Mouse (Mus musculus) testis, adult 2 months (tissue): ENCODE measurements around the gene Rab28. TPM values are rescaled to one million over a fixed set of nuclear protein-coding genes. Genes with fewer than 3 reads are reported as not detected.

Experiments used
- H3K27ac ChIP-seq: fragments of 200-500 bp; 2 replicates; pipeline ENCODE4 v1.5.1; 2012; ENCODE audit warnings: low read depth, low read length; ENCODE audit not compliant: control insufficient read depth, insufficient read depth
- H3K27me3 ChIP-seq: fragments of 200-500 bp; 2 replicates; pipeline ENCODE4 v1.6.1; 2012; ENCODE audit warnings: mild to moderate bottlenecking, low read length, moderate library complexity; ENCODE audit not compliant: control insufficient read depth, insufficient read depth
- H3K36me3 ChIP-seq: fragments of 200-500 bp; 2 replicates; pipeline ENCODE4 v1.6.1; 2012; ENCODE audit warnings: mild to moderate bottlenecking, low read length; ENCODE audit not compliant: control insufficient read depth, insufficient read depth
- H3K4me1 ChIP-seq: fragments of 200-500 bp; 2 replicates; pipeline ENCODE4 v1.6.1; 2012; ENCODE audit warnings: low read length; ENCODE audit not compliant: control insufficient read depth, insufficient read depth
- H3K4me3 ChIP-seq: fragments of 200-500 bp; 2 replicates; pipeline ENCODE4 v1.5.1; 2012; ENCODE audit warnings: low read depth, mild to moderate bottlenecking, low read length, moderate library complexity, mixed read lengths; ENCODE audit not compliant: control insufficient read depth
- CTCF ChIP-seq: fragments of 200-500 bp; IDR thresholded peaks from 2 replicates; pipeline ENCODE4 v1.5.1; 2012; ENCODE audit warnings: low read depth, mild to moderate bottlenecking, inconsistent platforms, low read length, moderate library complexity; ENCODE audit not compliant: control insufficient read depth, insufficient read depth, insufficient replicate concordance
- POLR2A ChIP-seq: fragments of 200-500 bp; IDR thresholded peaks from 2 replicates; pipeline ENCODE4 v1.6.1; 2012; ENCODE audit warnings: low read depth, mild to moderate bottlenecking, inconsistent platforms, low read length, moderate library complexity; ENCODE audit not compliant: control insufficient read depth
- polyA plus RNA-seq: library from polyadenylated mRNA; depleted of rRNA; stranded (reverse); fragments of >200 nt; gene quantifications from 2 replicates; pipeline ENCODE4 v1.2.3, GENCODE M21; 2012

Rab28 gene
- polyA plus RNA-seq, 1 experiment: 45.9 TPM

GRCm38 (mm10) chr5:41744898-41745780 lies 37.2 kb upstream of the Rab28 start:
- H3K36me3 ChIP-seq: no peaks in the 10 kb centered on the region
- H3K27me3 ChIP-seq: no peaks in the 10 kb centered on the region
- no peak overlapping the region for H3K4me3 ChIP-seq

GRCm38 (mm10) chr5:41744234-41744633 lies 36.3 kb upstream of the Rab28 start:
- Histone ChIP-seq H3K27me3 (no peaks in the 10 kb centered on the region), H3K27ac (no peak overlapping the region), H3K4me1 (0 out of 2 replicates have a peak, but pooled peaks cover 3% of the 10 kb centered on the region), H3K36me3 (no peaks in the 10 kb centered on the region), H3K4me3 (no peak overlapping the region)
- TF ChIP-seq POLR2A (no peak), CTCF (no peak)

More at GRCm38 (mm10) chr5:41744898-41745780, 37.2 kb upstream of the Rab28 start:
- TF ChIP-seq CTCF (no peak), POLR2A (no peak)
- H3K27ac ChIP-seq: no peak overlapping the region
- 0 out of 2 replicates have a peak, but pooled peaks cover 3% of the 10 kb centered on the region for H3K4me1 ChIP-seq

DNA sequence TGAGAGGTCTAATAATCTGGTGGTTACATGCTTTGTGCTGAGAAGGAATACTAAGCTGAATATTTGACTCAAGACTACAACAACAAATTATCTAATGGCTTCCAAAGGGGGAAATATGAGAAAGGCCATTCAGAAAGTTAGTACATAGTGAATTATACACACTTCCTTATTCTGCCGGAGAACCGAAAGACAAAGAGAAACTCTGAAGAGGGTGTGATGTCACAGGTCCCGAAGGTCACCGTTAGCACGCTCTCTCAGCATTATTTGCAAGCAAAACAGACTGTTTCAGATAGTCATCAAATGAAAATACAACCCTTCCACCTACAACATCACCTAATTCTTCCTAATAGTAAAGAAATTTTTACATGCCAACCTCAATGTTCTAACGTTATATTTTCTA lies 30.9 kb upstream of the Rab28 start:
- H3K27ac ChIP-seq: no peak overlapping the region
- H3K36me3 ChIP-seq: no peaks in the 10 kb centered on the region
- no peaks in the 10 kb centered on the region for H3K27me3 ChIP-seq
- H3K4me1 ChIP-seq: no peaks in the 10 kb centered on the region
- no peak overlapping the region for H3K4me3 ChIP-seq
- TF ChIP-seq CTCF (no peak), POLR2A (no peak)

DNA sequence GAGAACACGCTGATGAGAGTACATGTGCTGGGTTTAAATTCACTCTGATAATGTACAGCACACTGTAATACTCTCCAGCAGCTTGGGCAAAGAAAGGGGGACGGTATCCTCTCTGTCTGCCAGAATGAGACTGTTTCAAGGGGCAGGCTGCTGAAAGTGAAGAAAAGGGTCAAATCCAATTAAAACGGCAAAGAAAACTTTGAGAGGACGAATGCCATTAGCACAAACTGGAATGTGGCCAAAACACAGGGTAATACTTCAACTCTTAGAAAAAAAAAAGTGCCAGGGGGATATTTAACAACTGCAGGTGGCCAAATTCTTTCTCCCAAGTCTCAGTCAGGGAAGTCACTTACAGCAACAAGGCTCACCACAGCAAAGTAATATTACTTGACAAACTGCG lies 29.1 kb upstream of the Rab28 start:
- Histone ChIP-seq H3K4me3 (no peak overlapping the region), H3K27ac (no peak overlapping the region), H3K27me3 (no peaks in the 10 kb centered on the region), H3K4me1 (no peaks in the 10 kb centered on the region), H3K36me3 (no peaks in the 10 kb centered on the region)
- TF ChIP-seq POLR2A: no peak
- no peak for TF ChIP-seq CTCF

GRCm38 (mm10) chr5:41727017-41727416 lies 19.1 kb upstream of the Rab28 start:
- TF ChIP-seq POLR2A (no peak), CTCF (no peak)
- Histone ChIP-seq H3K27ac (no peak overlapping the region), H3K36me3 (no peaks in the 10 kb centered on the region), H3K4me3 (no peak overlapping the region), H3K4me1 (no peaks in the 10 kb centered on the region), H3K27me3 (no peaks in the 10 kb centered on the region)

GRCm38 (mm10) chr5:41725573-41725972 lies 17.6 kb upstream of the Rab28 start:
- no peak for TF ChIP-seq CTCF
- no peak for TF ChIP-seq POLR2A
- no peak overlapping the region for H3K27ac ChIP-seq
- H3K36me3 ChIP-seq: no peaks in the 10 kb centered on the region
- no peak overlapping the region for H3K4me3 ChIP-seq
- H3K27me3 ChIP-seq: no peaks in the 10 kb centered on the region
- H3K4me1 ChIP-seq: no peaks in the 10 kb centered on the region

DNA sequence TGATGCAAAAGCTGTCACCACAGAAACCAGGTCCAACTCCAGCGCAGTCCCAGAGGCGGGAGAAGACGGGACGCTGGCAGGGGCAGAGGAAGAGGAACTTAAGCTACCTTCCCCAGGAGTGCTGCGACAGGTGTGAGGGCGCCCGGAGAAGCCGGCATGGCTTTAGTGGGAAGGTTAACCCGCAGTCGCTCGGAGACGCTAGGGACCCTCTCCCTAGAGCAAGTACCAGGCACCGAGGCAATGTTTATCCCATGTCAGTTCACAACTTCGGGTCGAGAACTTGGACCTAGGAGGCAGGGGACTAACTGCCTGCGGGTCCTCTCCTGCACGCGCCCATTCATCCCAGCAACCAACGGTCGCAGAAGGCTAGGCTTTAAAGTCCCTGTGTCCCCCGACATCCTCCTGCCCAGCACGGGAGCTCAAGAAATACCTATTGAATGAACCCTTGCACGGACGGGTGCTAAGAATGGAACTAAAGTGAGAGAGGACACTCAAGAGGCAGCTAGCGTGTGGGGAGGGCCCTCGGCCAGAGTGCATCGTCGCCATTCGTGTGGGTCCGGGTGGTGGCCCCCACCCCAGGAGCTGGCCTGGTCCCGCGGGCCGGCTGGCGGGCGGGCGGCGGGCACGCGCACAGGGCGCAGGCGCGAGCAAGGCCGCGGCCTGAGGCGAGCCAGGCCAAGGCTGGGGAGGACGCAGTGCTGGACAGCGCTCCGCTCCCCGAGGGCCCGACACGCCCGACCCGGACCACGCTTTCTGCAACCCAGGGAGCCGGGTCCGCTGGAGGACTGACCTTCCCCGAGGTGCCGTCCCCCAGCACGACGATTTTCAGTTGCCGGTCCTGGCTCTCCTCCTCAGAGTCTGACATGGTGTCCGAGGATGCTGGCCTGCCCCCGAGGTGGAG lies 592 bp downstream of the Rab28 start:
- Histone ChIP-seq H3K4me3 (peak overlapping the region; percentile 93), H3K27me3 (no peaks in the 10 kb centered on the region), H3K4me1 (no peaks in the 10 kb centered on the region; the same call in 1 of the 2 replicates), H3K36me3 (no peaks in the 10 kb centered on the region), H3K27ac (peak overlapping the region; percentile 94)
- no peak for TF ChIP-seq CTCF
- TF ChIP-seq POLR2A: peak; percentile 36; the same call in 1 of the 2 replicates
